Mouse (Mus musculus): ENCODE measurements around the gene Rab10.
"Not testable (repeated sequence)": the region's sequence is repeated elsewhere in the genome, so short reads cannot be mapped to it uniquely, and the experiment has no call there.

Gene Rab10

DNA sequence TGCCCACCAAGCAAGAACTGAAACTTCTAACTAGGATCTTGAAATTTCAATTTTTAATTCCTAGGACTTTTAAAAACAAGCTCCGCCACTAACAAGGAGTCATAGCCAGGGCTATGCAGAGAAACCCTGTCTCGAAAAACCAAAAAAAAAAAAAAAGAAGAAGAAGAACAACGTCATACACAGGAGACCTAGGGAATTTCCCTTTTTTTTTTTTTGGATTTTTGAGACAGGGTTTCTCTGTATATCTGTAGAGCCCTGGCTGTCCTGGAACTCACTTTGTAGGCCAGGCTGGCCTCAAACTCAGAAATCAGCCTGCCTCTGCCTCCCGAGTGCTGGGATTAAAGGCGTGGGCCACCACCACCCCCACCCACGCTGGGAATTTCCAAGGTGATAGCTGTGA is 12.1 kb downstream of the Rab10 start:
- in situ Hi-C loops (cut with MboI; ENCODE audit: low sequenced_read_pairs), result not testable (repeated sequence)

DNA sequence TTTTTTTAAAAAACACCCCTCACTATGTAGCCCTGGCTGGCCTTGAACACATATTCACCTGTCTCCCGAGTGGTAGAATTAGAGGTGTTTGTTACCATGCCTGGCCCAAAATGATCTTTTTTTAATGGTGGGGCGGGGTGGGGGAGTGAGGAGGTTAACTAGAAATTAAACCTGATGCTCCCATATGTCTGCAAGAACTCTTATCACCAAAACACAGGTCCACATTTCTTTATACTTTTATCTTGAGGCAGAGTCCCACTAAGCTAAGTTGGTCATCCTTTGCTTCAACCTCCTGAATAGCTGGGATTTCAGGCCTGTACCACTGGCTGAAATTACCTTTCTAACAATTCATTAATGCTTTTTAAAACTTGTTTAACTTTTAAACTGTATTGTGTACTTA is 13.7 kb downstream of the Rab10 start:
- in situ Hi-C loops (cut with MboI; ENCODE audit: low sequenced_read_pairs), result no loop called here

DNA sequence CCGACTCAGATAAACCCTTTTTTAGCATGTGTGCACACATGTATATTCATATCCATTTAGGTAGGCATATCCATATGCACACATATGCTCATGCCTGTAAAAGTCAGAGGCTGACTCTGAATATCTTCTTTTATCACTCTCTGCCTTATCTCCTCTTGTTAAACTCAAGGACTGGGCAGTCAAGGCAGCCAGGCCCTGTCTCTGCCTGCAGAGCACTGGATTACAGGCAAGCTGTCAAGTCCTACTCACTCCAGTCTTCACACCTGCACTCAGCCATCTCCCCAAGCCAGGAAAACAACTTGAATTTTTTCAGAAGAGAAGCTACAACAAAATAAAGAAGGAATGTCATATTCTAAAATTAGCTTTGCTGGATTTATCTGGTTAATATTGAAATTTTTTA is 17.9 kb downstream of the Rab10 start:
- in situ Hi-C loops (cut with MboI; ENCODE audit: low sequenced_read_pairs), result no loop called here

DNA sequence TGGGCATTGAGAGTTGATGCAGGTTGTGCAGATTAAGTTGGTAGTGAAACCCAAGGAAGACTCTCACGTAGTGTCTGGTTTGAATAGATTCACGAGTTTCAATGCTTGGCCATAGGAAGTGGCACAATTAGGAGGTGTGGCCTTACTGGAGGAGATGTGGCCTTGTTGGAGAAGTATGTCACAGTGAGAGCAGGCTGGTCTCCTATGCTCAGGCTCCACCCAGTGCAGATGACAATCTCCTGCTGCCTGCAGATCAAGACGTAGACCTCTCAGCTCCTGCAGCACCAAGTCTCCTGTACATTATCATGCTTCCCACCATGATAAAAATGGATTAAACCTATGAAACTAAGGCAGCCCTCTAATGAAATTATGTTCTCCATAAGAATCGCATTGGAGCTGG is 18.7 kb downstream of the Rab10 start:
- in situ Hi-C loops (cut with MboI; ENCODE audit: low sequenced_read_pairs), result no loop called here

DNA sequence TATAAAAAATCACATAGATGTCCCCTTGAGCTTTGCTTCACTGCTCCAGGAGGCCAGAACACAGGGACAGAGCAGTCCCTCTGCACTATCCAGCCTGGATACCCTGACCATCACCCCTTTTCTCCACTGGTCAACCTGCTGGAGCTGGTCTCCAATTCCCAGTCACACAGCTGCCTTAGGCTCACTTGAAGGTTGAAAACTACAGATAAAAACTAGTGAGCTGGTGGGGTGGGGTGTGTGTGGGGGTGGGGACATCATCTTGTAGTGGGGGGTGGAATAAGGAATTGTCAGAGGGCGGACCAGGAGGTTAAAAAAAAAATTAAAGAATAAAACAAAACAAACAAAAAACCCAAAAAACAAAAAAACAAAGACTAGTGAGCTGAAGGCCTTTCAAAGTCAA is 21.3 kb downstream of the Rab10 start:
- in situ Hi-C loops (cut with MboI; ENCODE audit: low sequenced_read_pairs), result no loop called here

DNA sequence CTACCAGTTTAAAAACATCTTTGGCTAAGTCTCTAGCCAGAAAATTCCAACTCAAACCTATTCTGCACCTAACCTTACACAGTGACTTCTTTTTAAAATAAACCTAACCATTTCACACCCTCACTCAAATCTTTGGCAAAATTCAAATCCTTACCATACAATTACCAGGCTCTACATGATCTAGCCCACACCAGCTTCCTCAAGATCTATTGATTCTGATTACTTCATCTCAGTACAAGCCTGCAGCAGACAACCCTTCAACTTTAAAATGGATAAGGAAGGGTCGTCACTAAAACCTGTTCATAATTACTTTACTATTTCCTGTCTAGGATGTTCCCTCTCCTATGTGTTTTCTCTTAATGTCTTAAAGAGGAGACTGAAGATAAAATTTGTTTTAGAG is 23.9 kb downstream of the Rab10 start:
- in situ Hi-C loops (cut with MboI; ENCODE audit: low sequenced_read_pairs), result no loop called here

DNA sequence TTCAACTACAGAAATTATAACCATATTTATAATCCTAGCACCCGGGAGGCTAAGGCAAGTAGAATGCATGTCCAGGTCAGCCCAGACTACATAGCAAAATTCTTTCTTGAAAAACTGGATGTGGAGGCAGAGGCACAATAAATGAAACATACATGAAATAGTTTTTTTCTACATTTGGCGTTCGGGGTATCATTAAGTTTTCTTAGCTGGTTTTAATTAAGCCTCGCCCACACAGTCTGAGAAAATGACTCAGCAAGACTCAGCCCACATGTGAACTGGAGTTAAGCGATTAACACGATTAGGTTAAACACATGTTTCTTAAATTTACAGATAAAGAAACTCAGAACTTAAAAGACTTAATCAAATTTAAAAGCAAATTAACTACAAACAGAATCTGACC is 24.4 kb downstream of the Rab10 start:
- in situ Hi-C loops (cut with MboI; ENCODE audit: low sequenced_read_pairs), result no loop called here

DNA sequence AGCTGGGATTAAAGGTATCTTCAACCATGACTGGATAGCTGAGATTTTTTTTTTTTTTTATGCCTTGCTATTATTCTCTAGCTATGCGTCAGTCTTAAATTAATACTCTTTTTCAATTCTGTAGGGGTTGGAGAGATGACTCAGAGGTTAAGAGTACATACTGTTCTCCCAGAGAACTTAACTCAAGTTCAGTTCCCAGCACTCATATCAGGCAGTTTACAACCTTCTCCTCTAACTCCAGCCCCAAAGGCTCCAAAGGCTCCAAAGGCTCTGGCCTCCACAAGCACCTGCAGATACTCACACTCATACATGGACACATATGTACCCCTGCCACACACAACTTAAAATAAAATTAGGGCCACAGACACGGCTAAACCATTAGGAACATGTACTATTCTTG is 25.3 kb downstream of the Rab10 start:
- in situ Hi-C loops (cut with MboI; ENCODE audit: low sequenced_read_pairs), result no loop called here

DNA sequence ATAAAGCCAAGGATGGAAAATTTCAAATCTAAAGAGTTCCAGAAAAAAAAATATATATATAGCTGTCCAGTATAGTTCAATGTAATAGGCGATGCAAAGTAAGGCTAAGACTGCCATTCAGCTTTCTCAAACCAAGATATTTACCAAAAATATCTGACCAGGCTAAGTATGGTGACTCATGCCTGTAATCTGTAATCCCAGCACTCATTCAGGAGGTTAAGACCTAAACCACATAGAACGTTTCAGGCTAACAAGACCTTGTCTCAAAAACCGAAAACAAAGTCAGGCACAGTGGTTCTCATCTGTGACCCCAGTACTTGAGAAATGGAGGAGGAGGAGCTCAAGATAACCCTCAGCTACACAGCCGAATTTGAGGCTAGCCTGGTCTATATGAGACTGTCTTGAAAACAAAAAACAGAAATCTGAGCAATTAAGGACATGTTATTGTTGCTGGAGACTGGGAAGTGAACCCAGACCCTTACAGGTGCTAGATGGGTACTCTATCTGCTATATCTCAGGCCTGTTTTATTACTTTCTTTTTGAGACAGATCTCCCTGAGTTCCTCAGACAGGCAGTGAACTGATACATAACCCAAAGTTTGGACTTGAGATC is 25.8 kb downstream of the Rab10 start:
- in situ Hi-C loops (cut with MboI; ENCODE audit: low sequenced_read_pairs), result no loop called here

DNA sequence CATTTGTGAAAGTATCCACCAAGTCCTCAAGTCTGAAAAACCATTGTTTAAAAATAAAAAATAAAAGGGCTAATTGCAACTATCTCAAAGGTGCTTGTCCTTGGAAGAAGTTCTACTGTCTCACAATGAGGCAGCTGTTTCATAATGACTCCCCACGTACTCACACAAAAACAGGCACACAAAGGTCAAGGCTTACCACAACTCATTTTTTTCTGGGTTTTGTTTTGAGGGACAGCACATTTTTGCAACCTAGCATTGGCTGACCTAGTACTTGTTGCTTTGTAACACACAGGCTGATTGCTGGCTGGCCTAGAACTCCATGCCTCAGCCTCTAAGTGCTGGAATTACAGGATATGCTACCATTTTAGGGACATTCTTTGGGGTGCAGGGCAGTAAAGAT is 26.8 kb downstream of the Rab10 start:
- in situ Hi-C loops (cut with MboI; ENCODE audit: low sequenced_read_pairs), result no loop called here

DNA sequence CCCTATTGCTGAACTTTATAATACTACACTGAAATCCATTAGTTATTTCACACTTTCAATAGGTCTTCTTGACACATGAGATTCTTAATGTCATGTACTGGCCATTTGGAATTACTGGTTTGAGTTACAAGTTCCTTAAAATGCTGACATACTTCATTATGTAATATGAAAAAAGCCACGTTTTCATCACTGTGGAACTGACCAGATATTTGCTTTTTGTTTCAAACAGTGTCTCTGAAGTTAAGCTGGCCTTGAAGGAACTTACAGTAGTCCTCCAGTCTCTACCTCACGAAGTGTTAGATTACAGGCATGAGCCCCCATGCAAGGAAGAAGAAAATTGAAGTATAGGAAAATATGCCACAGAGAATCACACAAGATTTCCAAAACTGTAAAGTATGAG is 27.2 kb downstream of the Rab10 start:
- in situ Hi-C loops (cut with MboI; ENCODE audit: low sequenced_read_pairs), result no loop called here

DNA sequence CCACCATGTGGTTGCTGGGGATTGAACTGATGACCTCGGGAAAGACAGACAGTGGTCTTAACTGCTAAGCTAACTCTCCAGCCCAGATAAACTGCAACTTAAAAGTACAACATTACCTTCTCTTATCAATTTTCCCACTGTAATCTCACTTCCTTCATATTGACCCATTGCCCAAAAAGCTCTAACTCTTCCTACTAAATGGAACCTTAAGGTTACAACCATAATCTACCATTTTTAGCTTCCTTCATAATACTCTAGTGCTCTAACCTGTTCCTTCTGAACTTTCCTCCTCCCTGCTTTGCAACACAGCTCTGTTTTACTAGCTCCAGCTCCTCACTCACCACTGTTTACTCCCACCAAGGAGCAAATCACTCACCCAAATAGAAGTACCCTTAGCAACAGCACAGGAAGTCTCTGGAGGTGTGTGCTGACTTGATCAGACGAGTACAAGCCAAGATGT is 30.9 kb downstream of the Rab10 start:
- in situ Hi-C loops (cut with MboI; ENCODE audit: low sequenced_read_pairs), result no loop called here

DNA sequence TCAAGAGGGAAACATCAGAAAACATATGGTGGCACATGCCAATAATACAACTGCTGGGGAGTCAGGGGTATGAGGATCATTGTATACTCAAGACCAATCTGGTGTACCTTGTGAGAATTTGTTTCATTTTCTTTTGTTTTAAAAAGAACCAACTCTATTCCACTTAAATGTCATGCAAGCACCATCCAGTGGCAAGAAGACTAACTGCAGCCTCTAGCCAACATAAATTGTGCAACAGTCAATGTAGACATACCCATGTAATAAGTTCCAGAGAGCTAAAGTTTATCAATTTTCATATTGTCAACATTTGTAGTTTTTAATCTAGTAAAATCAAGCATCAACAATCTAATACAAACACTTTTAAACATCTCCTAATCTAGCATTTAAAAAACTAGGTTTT is 39.0 kb downstream of the Rab10 start:
- in situ Hi-C loops (cut with MboI; ENCODE audit: low sequenced_read_pairs), result no loop called here

DNA sequence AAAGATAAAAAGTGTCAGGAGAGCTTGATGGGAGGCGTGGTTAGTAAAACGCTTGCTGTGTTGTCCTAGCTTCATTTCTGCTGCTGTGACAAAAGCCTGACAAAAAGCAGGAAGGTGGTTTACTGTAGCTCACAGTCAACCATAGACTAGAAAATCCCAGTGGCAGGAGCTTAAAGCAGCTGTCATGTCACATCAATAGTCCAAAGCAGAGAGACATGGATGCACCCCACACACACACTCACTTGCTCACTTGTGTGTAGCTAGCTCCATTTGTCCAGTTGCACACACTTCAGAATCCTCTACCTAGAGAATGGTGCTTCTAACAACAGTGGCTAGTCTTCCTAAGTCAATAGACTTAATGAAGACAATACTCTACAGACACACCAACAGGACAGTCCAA is 42.4 kb downstream of the Rab10 start:
- in situ Hi-C loops (cut with MboI; ENCODE audit: low sequenced_read_pairs), result no loop called here

DNA sequence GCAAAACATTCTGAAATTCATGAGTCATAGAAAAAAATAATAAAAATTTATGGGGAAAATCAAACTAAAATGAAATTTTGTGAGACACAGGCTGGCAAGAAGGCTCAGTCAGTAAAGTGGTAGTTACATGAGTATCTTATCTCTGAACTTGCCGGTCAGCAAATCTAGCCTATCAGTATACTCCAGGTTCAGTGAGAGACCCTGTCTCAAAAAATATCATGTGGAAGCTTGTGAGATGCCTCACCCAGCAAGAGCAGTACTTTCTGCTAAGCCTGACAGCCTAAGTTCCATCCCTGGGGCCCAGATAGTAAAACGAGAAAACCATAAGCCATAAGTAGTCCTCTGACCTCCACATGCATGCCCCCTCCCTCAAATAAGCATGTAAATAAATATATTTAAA is 44.6 kb downstream of the Rab10 start:
- in situ Hi-C loops (cut with MboI; ENCODE audit: low sequenced_read_pairs), result no loop called here

DNA sequence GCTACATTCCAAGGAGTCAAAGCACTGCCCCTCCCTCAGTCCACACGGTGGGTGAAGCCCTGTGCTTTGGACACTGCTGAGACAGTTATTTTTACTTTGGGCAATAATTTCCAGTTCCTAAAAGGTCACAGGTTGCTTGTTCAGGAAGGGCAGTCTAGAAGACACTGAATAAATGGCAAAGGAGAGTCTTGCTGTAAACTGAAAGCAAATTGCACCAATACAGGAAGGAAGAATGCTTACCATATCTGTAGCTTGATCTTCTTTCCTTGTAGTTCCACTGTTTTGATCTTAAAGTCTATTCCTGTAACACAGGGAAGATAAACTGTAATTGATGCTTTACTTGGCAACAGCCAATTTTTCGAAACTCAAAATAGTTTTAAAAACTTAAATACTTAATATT is 45.3 kb downstream of the Rab10 start:
- in situ Hi-C loops (cut with MboI; ENCODE audit: low sequenced_read_pairs), result no loop called here

DNA sequence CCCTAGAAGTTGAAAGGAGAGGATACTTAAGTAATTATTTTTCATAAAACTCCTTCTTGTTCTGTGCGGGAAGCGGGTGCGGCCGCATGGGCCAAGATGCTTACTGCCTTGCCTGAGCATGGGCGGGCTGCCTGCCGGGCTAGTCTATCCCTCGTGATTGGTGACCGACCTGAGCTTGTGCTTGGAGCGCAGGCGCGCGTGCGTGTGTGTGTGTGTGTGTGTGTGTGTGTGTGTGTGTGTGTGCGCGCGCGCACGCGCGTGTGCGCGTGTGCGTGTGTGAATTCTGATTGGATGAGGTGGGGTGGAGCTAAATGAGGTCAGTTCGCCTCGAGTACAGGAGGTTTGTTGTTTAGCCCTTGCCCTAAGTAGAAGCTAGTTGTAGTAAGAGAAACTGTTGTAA is 48.2 kb downstream of the Rab10 start:
- in situ Hi-C loops (cut with MboI; ENCODE audit: low sequenced_read_pairs), result no loop called here

DNA sequence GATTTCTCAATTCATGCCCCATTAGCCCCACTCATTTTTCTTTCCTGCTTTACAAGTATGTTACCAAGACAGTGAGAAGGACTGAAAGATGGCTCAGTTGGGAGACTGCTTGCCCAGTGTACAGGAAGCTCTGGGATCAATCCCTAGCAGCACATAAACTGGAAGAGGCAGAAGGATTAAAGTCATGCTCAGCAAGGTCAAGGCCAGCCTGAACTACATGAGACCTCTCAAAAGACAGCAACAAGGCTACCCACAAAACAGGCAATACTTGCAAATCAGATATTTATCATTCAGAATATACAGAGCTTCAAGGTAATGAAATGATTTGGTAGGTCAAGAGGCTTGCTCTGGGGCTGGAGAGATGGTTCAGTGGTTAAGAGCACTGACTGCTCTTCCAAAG is 53.8 kb downstream of the Rab10 start:
- in situ Hi-C loops (cut with MboI; ENCODE audit: low sequenced_read_pairs), result loop anchor here (10.0 kb wide), 1 partner anchor 99 kb away; no protein-coding TSS in a partner anchor

DNA sequence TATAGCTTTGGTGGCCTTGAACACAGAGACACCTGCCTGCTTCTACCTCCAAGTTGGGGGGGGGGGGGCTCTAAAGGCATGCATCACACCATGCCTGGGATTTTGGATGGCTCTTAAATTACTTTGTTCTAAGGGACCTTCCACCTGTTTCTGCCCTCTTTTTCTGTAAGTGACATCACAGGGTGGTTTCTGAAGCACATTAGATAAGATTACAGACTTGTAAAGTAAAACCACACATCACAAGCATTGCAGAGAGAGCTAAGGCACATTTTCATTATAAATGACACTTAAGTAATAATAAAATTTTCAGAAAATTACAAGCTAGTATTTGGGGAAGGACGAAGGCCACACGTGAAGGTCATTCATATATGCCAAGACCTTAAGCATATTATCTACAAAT is 54.3 kb downstream of the Rab10 start:
- in situ Hi-C loops (cut with MboI; ENCODE audit: low sequenced_read_pairs), result loop anchor here (10.0 kb wide), 1 partner anchor 99 kb away; no protein-coding TSS in a partner anchor

DNA sequence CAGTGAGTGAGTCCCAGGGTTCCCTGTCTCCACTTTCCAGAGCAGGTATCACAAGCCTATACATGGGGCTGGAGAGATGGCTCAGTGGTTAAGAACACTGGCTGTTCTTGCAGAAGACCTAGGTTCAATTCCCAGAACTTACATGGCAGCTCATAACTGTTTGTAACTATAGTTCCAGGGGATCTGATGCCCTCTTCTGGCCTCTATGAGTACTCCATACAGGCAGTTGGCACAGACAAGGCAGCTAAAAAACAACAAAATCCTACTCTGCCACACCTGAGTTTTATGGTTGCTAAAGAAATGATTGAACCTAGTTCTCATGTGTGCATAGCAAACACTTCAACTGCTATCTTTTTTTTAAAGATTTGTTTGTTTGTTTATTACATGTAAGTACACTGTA is 56.2 kb downstream of the Rab10 start:
- in situ Hi-C loops (cut with MboI; ENCODE audit: low sequenced_read_pairs), result loop anchor here (10.0 kb wide), 1 partner anchor 101 kb away; no protein-coding TSS in a partner anchor

DNA sequence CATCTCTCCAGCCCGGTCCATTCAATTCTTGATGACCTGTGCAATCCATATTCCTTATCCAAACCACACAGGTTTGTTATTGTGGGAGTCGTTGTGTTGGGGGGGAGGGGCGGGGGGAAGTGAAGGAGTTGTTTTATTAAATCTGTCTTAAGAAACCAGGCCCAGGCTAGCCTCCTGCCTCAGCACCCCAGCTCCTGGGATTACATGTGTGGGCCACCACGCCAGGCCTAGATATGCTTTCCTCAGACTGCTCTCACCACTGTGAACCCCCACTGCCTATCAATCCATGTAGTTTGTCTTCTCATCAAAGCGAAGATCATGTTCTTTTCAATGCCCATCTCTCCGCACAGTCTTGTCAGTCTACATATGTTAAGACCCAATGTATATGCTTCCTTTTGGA is 63.7 kb downstream of the Rab10 start:
- in situ Hi-C loops (cut with MboI; ENCODE audit: low sequenced_read_pairs), result no loop called here

DNA sequence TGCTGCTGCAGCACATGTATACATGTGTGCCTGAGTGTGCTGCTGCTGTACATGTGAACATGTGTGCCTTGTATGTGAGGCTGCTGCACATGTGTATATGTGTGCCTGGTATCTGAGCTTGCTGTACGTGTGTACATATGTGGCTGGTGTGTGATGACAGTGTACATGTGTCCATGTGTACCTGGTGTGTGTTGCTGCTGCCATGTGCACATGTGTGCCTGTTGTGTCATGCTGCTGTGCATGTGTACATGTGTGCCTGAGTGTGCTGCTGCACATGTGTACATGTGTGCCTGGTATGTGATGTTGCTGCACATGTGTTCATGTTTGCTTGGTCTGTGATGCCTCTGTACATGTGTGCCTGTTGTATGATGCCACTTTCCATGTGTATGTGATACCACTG is 70.2 kb downstream of the Rab10 start:
- in situ Hi-C loops (cut with MboI; ENCODE audit: low sequenced_read_pairs), result no loop called here

DNA sequence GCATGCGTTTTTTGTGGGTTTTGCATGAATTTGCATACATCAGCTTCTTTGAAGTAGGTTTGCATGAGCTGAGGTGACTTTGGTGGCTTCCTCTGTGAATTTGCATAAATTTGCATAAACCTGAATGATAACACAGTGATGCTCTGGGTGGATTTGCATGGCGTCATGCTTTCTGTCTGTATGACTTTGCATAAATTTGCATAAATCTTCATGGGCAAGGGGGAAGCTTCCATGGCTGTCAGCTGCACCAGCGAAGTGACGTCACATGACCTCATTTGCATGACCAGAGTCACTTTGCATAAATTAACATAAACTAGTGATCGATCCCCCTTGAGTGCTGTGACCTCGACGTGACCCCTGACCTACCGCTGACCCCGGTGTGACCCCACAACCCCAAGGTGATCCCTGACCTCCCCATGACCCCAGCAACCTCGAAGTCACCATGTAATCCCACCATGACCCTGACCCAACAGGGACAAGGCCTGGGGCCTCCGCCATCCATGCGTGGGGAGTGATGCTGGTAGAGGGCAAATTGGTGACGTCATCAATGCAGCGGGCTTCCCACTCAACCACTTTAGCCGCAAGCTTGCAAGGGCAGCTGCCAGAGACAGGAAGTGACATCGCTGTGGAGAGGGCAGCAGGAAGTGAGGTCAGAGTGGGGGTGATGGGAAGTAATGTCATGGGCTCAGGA is 71.3 kb downstream of the Rab10 start:
- in situ Hi-C loops (cut with MboI; ENCODE audit: low sequenced_read_pairs), result no loop called here

Measured in CH12F3 (cell line).